Mouse (Mus musculus): ENCODE measurements around the gene Cox6b1.

DNA sequence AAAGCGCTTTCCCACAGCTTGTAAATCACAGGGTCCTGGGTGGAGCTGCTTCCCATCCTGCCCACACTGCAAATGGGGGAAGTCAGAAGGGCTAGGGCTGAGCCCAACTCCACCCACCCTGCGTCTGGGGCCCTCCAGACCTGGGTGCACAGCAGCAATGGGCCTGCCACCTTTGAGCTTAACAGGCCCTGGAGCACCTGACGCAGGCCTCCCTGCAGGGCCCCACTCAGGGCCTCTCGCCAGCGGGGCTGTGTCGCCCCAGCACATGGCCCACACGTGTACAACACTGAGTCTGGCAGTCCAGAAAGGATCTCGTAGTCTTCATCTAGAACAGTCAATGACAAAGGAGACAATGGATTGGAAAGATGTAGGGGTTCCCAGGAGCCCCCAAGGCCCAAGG lies 46.0 kb downstream of the Cox6b1 start:
- TF ChIP-seq CTCF (IDR thresholded peaks at IDR 0.05; ENCODE audit: low read depth) = no peak
- TF ChIP-seq EP300 (IDR thresholded peaks at IDR 0.05; ENCODE audit: low read depth) = no peak

Data from liver, postnatal 0 days (tissue).